Mouse (Mus musculus) neural tube, embryonic 15.5 days (tissue): ENCODE measurements at regions not wholly inside any gene's neighbourhood (a gene's known extent, or its start where the extent isn't known, plus 50 kb on each side); places are given as distances from the start of the nearest gene placed in this dataset.

ENCODE experiments used
- ATAC-seq: fragments of 200-750 bp; cut with Nextera tagmentation; 2 replicates; pipeline ENCODE4 v1.8.0; 2017; ENCODE audit warnings: mild to moderate bottlenecking, moderate TSS enrichment, moderate library complexity; ENCODE audit not compliant: low FRiP score
- H3K27ac ChIP-seq: fragments of 300-500 bp; sonication (generic); replicated peaks from 2 replicates; pipeline ENCODE4 v1.5.1; 2015; ENCODE audit warnings: mild to moderate bottlenecking, inconsistent platforms
- H3K27me3 ChIP-seq: fragments of 300-500 bp; sonication (generic); replicated peaks from 2 replicates; pipeline ENCODE4 v1.6.1; 2015; ENCODE audit warnings: inconsistent platforms
- H3K36me3 ChIP-seq: fragments of 300-500 bp; sonication (generic); 2 replicates; pipeline ENCODE4 v1.6.1; 2015; ENCODE audit warnings: inconsistent platforms
- H3K4me1 ChIP-seq: fragments of 300-500 bp; sonication (generic); 2 replicates; pipeline ENCODE4 v1.6.1; 2015; ENCODE audit warnings: inconsistent platforms
- H3K4me2 ChIP-seq: fragments of 300-500 bp; sonication (generic); 2 replicates; pipeline ENCODE4 v1.6.1; 2015; ENCODE audit warnings: inconsistent platforms, mild to moderate bottlenecking, moderate library complexity
- H3K4me3 ChIP-seq: fragments of 300-500 bp; sonication (generic); replicated peaks from 2 replicates; pipeline ENCODE4 v1.5.1; 2015; ENCODE audit warnings: mild to moderate bottlenecking, inconsistent platforms
- H3K9ac ChIP-seq: fragments of 300-500 bp; sonication (generic); replicated peaks from 2 replicates; pipeline ENCODE4 v1.6.1; 2015; ENCODE audit warnings: mild to moderate bottlenecking, inconsistent platforms
- H3K9me3 ChIP-seq: fragments of 300-500 bp; sonication (generic); replicated peaks from 2 replicates; pipeline ENCODE4 v1.6.1; 2016; ENCODE audit warnings: inconsistent platforms
- WGBS: fragments of 180-500 bp; shearing (Covaris S2); methylation state at CpG from one replicate; pipeline ENCODE4 v1.1.7; 2015; ENCODE audit warnings: mixed read lengths; 5-methylcytosine and 5-hydroxymethylcytosine counted together

DNA sequence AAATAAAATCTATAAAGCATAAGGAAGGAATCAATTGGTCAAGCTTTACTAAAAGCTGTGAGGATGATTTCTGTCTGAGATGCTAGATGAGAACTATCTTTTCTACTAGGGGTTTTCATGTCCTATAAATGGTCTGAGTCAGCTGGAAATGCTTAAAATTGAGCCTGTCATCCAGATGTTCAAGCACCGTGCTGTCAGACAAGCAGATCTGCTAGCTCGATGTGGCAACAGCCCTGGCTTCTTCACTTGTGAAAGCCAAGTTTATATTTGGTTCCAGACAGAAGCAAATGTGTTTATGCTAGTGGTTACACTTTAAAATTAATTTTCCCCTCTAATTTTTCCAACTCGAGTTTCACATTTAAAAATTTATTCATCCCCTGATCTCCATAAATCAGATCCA, 311.7 kb downstream of the Actr3 start:
- 80% methylated on average over 3 of the region's 3 CpGs for WGBS
- Histone ChIP-seq H3K27me3 (no peaks in the 10 kb centered on the region), H3K36me3 (no peaks in the 10 kb centered on the region), H3K9me3 (no peaks in the 10 kb centered on the region), H3K4me3 (no peak overlapping the region), H3K27ac (no peak overlapping the region), H3K4me1 (no peaks in the 10 kb centered on the region), H3K4me2 (no peak overlapping the region), H3K9ac (no peak overlapping the region)
- ATAC-seq: no peak

- Histone ChIP-seq H3K4me3 (no peak overlapping the region), H3K9ac (no peak overlapping the region), H3K36me3 (no peaks in the 10 kb centered on the region), H3K4me1 (no peaks in the 10 kb centered on the region), H3K27ac (no peak overlapping the region), H3K27me3 (no peaks in the 10 kb centered on the region), H3K9me3 (no peaks in the 10 kb centered on the region), H3K4me2 (no peak overlapping the region)
- 74% methylated on average over 2 of the region's 2 CpGs for WGBS
- no peak for ATAC-seq
Measured at GRCm38 (mm10) chr1:125100596-125100995, 334.9 kb downstream of the Actr3 start.

DNA sequence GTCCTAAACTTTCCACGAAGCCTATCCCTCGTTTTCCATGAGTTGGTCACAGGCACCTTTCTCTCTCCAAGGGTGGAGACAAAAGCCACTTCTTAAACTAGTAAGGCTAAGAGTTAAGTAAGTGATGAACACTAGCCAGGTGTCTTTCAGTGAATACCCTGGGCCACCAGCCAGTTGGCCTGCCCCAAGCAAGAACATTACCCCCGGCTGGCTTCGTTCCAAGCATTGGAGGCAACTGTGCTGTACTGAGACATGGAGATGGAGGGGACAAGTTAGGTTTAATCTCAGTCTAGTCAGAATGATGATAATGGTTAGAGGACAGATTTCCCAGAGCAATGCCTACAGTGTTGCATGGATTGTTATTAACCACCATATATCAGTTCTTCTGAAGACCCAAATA, 350.6 kb downstream of the Actr3 start:
- WGBS: 89% methylated on average over 4 of the region's 4 CpGs
- H3K9me3 ChIP-seq: no peaks in the 10 kb centered on the region
- no peak overlapping the region for H3K9ac ChIP-seq
- no peak overlapping the region for H3K27ac ChIP-seq
- ATAC-seq: no peak
- H3K4me2 ChIP-seq: no peak overlapping the region
- H3K36me3 ChIP-seq: no peaks in the 10 kb centered on the region
- H3K27me3 ChIP-seq: no peaks in the 10 kb centered on the region
- H3K4me3 ChIP-seq: no peak overlapping the region
- no peaks in the 10 kb centered on the region for H3K4me1 ChIP-seq

DNA sequence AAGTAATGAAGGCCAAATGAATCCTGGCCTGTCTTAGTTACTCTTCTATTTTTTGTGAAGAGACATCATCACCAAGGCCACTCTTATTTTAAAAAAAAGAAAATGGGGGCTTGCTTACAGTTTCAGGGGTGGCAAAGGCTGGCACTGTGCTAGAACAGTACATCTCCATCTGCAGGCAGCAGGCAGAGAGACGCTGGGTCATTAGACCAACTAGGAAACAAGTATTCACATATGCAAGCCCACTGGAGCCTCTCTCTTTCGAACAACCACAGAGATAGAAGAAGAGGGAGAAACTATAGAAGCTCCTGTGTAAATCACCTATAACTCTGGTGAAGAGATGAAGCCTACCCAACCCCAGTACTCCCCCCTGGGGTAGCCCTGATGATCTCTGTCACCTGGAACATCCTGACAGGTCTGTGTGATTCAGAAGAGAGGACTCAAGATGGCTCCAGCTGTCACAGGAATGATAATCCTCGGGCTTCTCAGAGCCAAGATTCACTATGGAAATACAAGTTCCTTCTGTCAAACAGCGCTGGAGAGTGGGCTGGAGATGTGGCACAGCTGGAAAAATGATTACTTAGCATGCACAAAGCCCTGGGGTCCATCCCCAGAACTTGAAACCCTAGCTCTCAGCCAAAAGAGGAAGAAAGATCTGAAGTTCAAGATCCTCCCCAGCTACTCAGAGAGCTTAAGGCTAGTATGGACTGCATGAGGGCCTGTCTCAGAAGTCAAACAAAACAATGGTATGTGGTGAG, 395.8 kb downstream of the Actr3 start:
- 75% methylated on average over 4 of the region's 4 CpGs for WGBS
- no peak overlapping the region for H3K9ac ChIP-seq
- no peaks in the 10 kb centered on the region for H3K4me1 ChIP-seq
- ATAC-seq: no peak
- H3K27me3 ChIP-seq: no peaks in the 10 kb centered on the region
- no peaks in the 10 kb centered on the region for H3K36me3 ChIP-seq
- no peaks in the 10 kb centered on the region for H3K9me3 ChIP-seq
- no peak overlapping the region for H3K27ac ChIP-seq
- no peak overlapping the region for H3K4me3 ChIP-seq
- H3K4me2 ChIP-seq: no peak overlapping the region

DNA sequence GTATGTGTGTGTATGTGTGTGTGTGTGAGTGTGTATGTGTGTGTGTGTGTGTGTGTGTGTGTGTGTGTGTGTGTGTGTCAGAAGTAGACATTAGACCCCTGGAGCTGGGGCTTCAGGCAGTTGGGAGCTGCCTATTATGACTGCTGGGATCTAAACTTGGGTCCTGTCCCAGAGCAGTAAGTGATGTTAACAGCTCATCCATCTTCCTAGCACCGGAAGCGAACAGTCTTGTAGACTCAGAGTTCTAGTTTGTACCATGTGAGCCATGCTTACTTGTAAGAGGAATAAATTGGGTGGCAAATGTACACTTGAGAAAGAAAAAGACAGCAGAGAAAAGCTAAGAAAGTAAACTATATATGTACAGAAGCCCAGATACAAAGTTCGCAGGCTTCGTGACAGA, 422.2 kb downstream of the Actr3 start:
- Histone ChIP-seq H3K27ac (no peak overlapping the region), H3K4me2 (no peak overlapping the region), H3K4me3 (no peak overlapping the region), H3K36me3 (no peaks in the 10 kb centered on the region), H3K27me3 (no peaks in the 10 kb centered on the region), H3K4me1 (no peaks in the 10 kb centered on the region), H3K9ac (no peak overlapping the region), H3K9me3 (no peaks in the 10 kb centered on the region)
- no peak for ATAC-seq
- WGBS: 85% methylated on average over 4 of the region's 4 CpGs

DNA sequence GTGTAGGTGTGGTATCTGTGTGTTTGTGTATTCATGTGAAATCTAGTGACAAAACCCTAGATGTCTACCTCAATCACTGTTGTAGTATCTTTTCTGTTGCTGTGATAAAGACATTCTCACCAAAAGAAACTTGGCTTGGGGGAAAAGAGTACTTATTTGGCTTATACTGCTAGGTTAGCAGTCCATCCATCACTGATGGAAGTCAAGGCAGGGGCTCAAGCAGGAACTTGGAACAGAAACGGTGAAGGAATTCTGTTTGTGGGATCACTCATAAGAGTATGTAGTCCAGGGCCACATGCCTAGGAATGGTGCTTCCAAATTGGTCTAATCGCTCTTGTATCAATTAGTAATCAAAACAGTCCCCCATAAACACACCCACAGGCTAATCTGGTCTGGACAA, 423.6 kb downstream of the Actr3 start:
- H3K27me3 ChIP-seq: no peaks in the 10 kb centered on the region
- H3K9me3 ChIP-seq: no peaks in the 10 kb centered on the region
- H3K4me3 ChIP-seq: no peak overlapping the region
- H3K27ac ChIP-seq: no peak overlapping the region
- H3K4me1 ChIP-seq: no peaks in the 10 kb centered on the region
- H3K4me2 ChIP-seq: no peak overlapping the region
- H3K9ac ChIP-seq: no peak overlapping the region
- no peaks in the 10 kb centered on the region for H3K36me3 ChIP-seq
- WGBS: 88% methylated on average over 2 of the region's 2 CpGs
- no peak for ATAC-seq

- Histone ChIP-seq H3K36me3 (no peaks in the 10 kb centered on the region), H3K4me1 (no peaks in the 10 kb centered on the region), H3K4me2 (no peak overlapping the region), H3K27me3 (no peaks in the 10 kb centered on the region), H3K9ac (no peak overlapping the region), H3K9me3 (no peaks in the 10 kb centered on the region), H3K4me3 (no peak overlapping the region), H3K27ac (no peak overlapping the region)
- ATAC-seq: peak; percentile 59; the same call in 1 of the 2 replicates
- WGBS: 50% methylated on average over 1 of the region's 1 CpGs
Measured at GRCm38 (mm10) chr1:124997577-124997976, 437.9 kb downstream of the Actr3 start.

GRCm38 (mm10) chr1:124950849-124951248, 484.7 kb downstream of the Actr3 start:
- Histone ChIP-seq H3K27me3 (no peaks in the 10 kb centered on the region), H3K4me1 (no peaks in the 10 kb centered on the region), H3K9me3 (no peaks in the 10 kb centered on the region), H3K9ac (no peak overlapping the region), H3K4me2 (no peak overlapping the region), H3K27ac (no peak overlapping the region), H3K36me3 (no peaks in the 10 kb centered on the region), H3K4me3 (no peak overlapping the region)
- no peak for ATAC-seq

DNA sequence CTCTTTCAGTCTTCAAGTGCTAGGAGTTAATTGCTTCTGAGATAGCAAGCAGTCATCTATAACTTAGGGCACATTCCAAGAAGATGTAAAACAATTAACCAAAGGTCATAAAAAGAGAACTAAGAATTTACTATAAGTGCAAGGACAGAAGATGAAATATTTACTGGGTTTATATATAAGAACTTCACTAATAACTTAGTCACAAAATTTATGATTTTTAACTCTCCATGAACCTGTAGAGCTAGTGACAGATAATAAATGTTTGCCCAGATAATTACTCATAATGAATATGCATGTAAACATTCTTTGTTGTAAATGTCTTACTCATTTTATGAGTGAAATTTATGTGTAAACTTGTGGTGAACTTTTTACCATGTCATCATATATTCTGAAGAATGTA, 531.2 kb downstream of the Actr3 start:
- H3K4me3 ChIP-seq: no peak overlapping the region
- no peaks in the 10 kb centered on the region for H3K27me3 ChIP-seq
- no peak for ATAC-seq
- H3K9me3 ChIP-seq: no peaks in the 10 kb centered on the region
- H3K36me3 ChIP-seq: no peaks in the 10 kb centered on the region
- no peak overlapping the region for H3K4me2 ChIP-seq
- no peak overlapping the region for H3K27ac ChIP-seq
- H3K4me1 ChIP-seq: no peaks in the 10 kb centered on the region
- no peak overlapping the region for H3K9ac ChIP-seq

DNA sequence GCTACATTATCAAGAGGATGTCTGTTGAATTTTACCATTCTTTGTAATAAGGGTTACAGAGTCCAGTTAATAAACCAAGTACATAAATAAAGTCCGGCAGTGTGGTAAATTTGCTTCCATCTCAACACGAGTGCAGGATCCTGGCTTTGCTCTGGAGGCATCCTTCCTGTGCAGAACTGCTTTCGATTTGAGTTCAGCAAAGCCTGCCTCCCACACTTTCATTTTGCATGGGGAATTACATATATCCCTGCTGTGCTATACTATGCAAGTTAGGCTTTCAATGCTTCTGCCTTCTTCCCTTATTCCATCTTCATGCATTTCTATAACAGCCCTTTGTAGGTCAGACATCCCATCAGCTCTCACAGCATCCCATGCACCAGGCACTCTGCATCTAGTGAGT, 564.4 kb downstream of the Actr3 start:
- no peak for ATAC-seq
- H3K27ac ChIP-seq: no peak overlapping the region
- 77% methylated on average over 3 of the region's 3 CpGs for WGBS

DNA sequence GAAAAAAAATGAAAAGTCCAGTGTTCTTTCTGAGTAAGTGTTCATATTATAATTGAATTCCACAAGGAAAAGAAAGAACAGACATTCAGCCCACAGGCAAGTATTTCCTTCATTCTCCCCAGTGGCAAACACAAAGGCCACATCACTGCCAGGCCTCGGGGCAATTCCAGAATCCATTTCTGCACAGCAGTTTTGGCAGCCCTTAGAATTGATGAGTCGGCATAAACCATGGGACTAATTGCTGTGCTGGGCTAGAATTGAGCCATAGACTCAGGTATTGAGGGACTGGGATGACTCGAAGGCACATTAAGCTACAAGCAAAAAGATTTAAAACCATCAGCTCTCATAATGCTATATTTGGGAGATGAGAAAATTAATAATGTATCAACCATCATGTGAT, 569.3 kb downstream of the Actr3 start:
- Histone ChIP-seq H3K27me3 (no peaks in the 10 kb centered on the region), H3K27ac (no peak overlapping the region), H3K4me2 (no peak overlapping the region), H3K9ac (no peak overlapping the region), H3K36me3 (no peaks in the 10 kb centered on the region), H3K4me3 (no peak overlapping the region), H3K4me1 (no peaks in the 10 kb centered on the region), H3K9me3 (no peaks in the 10 kb centered on the region)
- 70% methylated on average over 3 of the region's 3 CpGs for WGBS
- ATAC-seq: no peak

More for the DNA sequence above, 564.4 kb downstream of the Actr3 start:
- Histone ChIP-seq H3K9me3 (no peaks in the 10 kb centered on the region), H3K27me3 (no peaks in the 10 kb centered on the region), H3K4me3 (no peak overlapping the region), H3K36me3 (no peaks in the 10 kb centered on the region), H3K4me1 (no peaks in the 10 kb centered on the region), H3K9ac (no peak overlapping the region), H3K4me2 (no peak overlapping the region)

DNA sequence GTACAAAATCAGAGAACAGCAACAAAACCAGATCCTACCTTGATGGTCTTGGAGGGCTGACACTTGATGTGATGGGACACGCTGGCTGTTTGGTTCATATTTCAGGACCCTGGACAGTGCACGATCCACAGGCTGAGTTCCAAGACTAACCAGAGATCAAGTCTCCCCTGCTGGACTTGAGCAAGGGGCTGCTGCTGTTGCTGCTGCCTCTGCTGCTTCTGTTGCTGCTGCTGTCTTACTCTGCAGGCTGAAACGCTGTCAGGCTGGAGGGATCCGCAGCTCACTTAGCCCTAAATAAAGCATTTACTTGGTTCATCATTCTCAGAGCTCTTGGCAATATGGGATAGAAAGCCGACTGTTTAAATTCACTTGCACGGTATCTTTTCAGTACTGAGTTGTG, 589.8 kb downstream of the Actr3 start:
- Histone ChIP-seq H3K9me3 (no peaks in the 10 kb centered on the region), H3K9ac (no peak overlapping the region), H3K4me2 (no peak overlapping the region), H3K4me1 (no peaks in the 10 kb centered on the region), H3K4me3 (no peak overlapping the region), H3K27me3 (no peaks in the 10 kb centered on the region), H3K27ac (no peak overlapping the region), H3K36me3 (no peaks in the 10 kb centered on the region)
- 62% methylated on average over 6 of the region's 6 CpGs for WGBS
- ATAC-seq: no peak

- Histone ChIP-seq H3K27me3 (no peaks in the 10 kb centered on the region), H3K9ac (no peak overlapping the region), H3K27ac (no peak overlapping the region), H3K4me3 (no peak overlapping the region), H3K9me3 (no peaks in the 10 kb centered on the region), H3K36me3 (no peaks in the 10 kb centered on the region), H3K4me1 (no peaks in the 10 kb centered on the region), H3K4me2 (no peak overlapping the region)
- ATAC-seq: no peak
- WGBS: 91% methylated on average over 7 of the region's 7 CpGs
Measured at GRCm38 (mm10) chr1:124825717-124826116, 609.8 kb downstream of the Actr3 start.
